In the genomic region with DNA sequence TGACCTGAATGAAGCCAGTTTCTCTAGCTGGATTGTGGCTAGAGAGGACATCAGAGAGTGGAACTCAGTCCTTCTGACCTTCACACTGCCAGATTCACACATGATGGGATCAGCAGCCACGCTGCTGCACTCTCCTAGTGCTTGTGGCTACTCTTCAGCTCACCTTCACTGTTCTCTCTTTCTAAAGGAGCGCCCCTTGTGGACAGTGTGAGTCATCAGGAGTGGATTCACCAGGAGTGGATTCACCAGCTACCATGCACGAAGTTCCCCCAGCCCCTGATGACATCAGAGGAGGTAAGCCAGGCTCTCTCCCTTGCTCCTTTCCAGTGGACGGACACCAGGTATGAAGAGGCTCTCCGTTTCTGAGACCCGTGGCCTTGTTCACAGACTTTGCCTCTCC, we compare ENCODE assay signal across 18 mouse cellular contexts. TPM values are rescaled to one million over a fixed set of nuclear protein-coding genes. Genes with fewer than 3 reads are reported as not detected.
DNase-seq lines count a peak whose midpoint lies in the region; ATAC-seq and TF ChIP-seq lines count a peak whose summit lies in the region.
"Had no signal": no experiment of that assay in that cellular context is flagged by ENCODE, and none has a peak within 500 bp of the region (broad histone marks: within the 10 kb centered on the region; RNA-seq: fewer than 3 reads in every experiment).

No protein-coding gene starts in this region.

- H3K4me3 ChIP-seq in heart, postnatal 0 days (ENCODE audit: low read depth, low read length) = no peak overlapping the region
- H3K4me3 ChIP-seq in lung, postnatal 0 days (ENCODE audit: low read depth, low read length) = no peak overlapping the region
- no peak overlapping the region for H3K4me3 ChIP-seq in small intestine, adult 2 months (ENCODE audit: low read depth, low read length)
- H3K4me3 ChIP-seq: embryonic facial prominence, embryonic 15.5 days; myocyte; stomach, embryonic 15.5 days had no signal

- no peak overlapping the region for H3K4me2 ChIP-seq in heart, postnatal 0 days (ENCODE audit: low read depth, low read length)
- no peak overlapping the region for H3K4me2 ChIP-seq in lung, postnatal 0 days (replicated peaks; ENCODE audit: low read depth, low read length)
- H3K4me2 ChIP-seq: embryonic facial prominence, embryonic 15.5 days; stomach, embryonic 15.5 days had no signal

- TF ChIP-seq CTCF in heart, postnatal 0 days (IDR thresholded peaks at IDR 0.05; ENCODE audit: low read depth) = 0 out of 2 replicates have a peak, but pooled peaks have one; percentile 4
- TF ChIP-seq CTCF in lung, postnatal 0 days (IDR thresholded peaks at IDR 0.05) = peak; percentile 46
- TF ChIP-seq CTCF in Patski (IDR thresholded peaks at IDR 0.05) = peak; percentile 53
- peak; percentile 34; the same call in 1 of the 2 replicates for TF ChIP-seq CTCF in small intestine, adult 2 months (IDR thresholded peaks at IDR 0.05; ENCODE audit: extremely low read depth, insufficient read length, insufficient replicate concordance, low read depth, low read length)

- POLR2A ChIA-PET in Patski (lab: Charles Lee) = no interaction called here

- DNase-seq in heart, postnatal 0 days (ENCODE audit: low spot score) = no peak
- no peak for DNase-seq in heart, postnatal 36 days
- DNase-seq in lung, postnatal 0 days (ENCODE audit: low spot score) = no peak
- DNase-seq in lung, postnatal 14 days = no peak
- no peak for DNase-seq in Patski (ENCODE audit: low read depth, low spot score)
- DNase-seq in urinary bladder, postnatal 36 days (ENCODE audit: low spot score in 2 of 2) = no peak
- DNase-seq: gastrocnemius, postnatal 14 days had no signal

- ATAC-seq in heart, postnatal 0 days (ENCODE audit: insufficient read depth, low read depth) = no peak
- ATAC-seq in lung, postnatal 0 days = no peak
- ATAC-seq in Patski = no peak
- ATAC-seq: forebrain, embryonic 16.5 days; inflammation-experienced regulatory T-cells, adult 6 months had no signal

- no peak overlapping the region for H3K27ac ChIP-seq in heart, postnatal 0 days (ENCODE audit: low read depth)
- no peak overlapping the region for H3K27ac ChIP-seq in lung, postnatal 0 days (ENCODE audit: low read length)
- H3K27ac ChIP-seq in small intestine, adult 2 months (ENCODE audit: insufficient read depth, low read depth, low read length) = no peak overlapping the region
- H3K27ac ChIP-seq: embryonic facial prominence, embryonic 15.5 days; macrophage; stomach, embryonic 15.5 days had no signal

- H3K4me1 ChIP-seq in heart, postnatal 0 days (ENCODE audit: control insufficient read depth, insufficient read depth) = no peaks in the 10 kb centered on the region
- H3K4me1 ChIP-seq in lung, postnatal 0 days (ENCODE audit: insufficient read depth, low read depth, low read length) = no peaks in the 10 kb centered on the region
- H3K4me1 ChIP-seq in small intestine, adult 2 months (ENCODE audit: control insufficient read depth, insufficient read depth, insufficient read length, low read length) = no peaks in the 10 kb centered on the region
- H3K4me1 ChIP-seq: embryonic facial prominence, embryonic 15.5 days; stomach, embryonic 15.5 days had no signal

- H3K9me3 ChIP-seq in heart, postnatal 0 days (replicated peaks; ENCODE audit: control insufficient read depth, low read length) = no peaks in the 10 kb centered on the region
- no peaks in the 10 kb centered on the region for H3K9me3 ChIP-seq in lung, postnatal 0 days (ENCODE audit: low read length)
- H3K9me3 ChIP-seq: embryonic facial prominence, embryonic 15.5 days; G1E; stomach, embryonic 15.5 days had no signal

- no peak for TF ChIP-seq POLR2A in small intestine, adult 2 months (IDR thresholded peaks at IDR 0.05; ENCODE audit: low read depth, low read length)

- H3K36me3 ChIP-seq in heart, postnatal 0 days (replicated peaks; ENCODE audit: control insufficient read depth, insufficient read depth, low read length) = peaks cover 96% of the 10 kb centered on the region
- peaks cover 61% of the 10 kb centered on the region for H3K36me3 ChIP-seq in lung, postnatal 0 days (ENCODE audit: insufficient read depth, low read length)
- H3K36me3 ChIP-seq in small intestine, adult 2 months (ENCODE audit: control insufficient read depth, insufficient read depth, low read length) = peaks cover 80% of the 10 kb centered on the region

- no peak for TF ChIP-seq EP300 in heart, postnatal 0 days (IDR thresholded peaks at IDR 0.05; ENCODE audit: low read depth)
- no peak for TF ChIP-seq EP300 in lung, postnatal 0 days (IDR thresholded peaks at IDR 0.05)

- in situ Hi-C loops in Patski (cut with MboI; ENCODE audit: low pct_unique_long_range_greater_than_20kb) = no loop called here

- CTCF ChIA-PET in Patski (lab: Charles Lee) = interaction anchor here (1.5 kb wide), 1 partner anchor 10 kb away, joined by 7 read pairs; no protein-coding TSS in a partner anchor

- H3K27me3 ChIP-seq in heart, postnatal 0 days (ENCODE audit: control insufficient read depth, insufficient read depth, low read length) = no peaks in the 10 kb centered on the region
- H3K27me3 ChIP-seq in lung, postnatal 0 days (replicated peaks; ENCODE audit: insufficient read depth, low read length) = no peaks in the 10 kb centered on the region
- H3K27me3 ChIP-seq in Patski = no peaks in the 10 kb centered on the region
- H3K27me3 ChIP-seq in small intestine, adult 2 months (ENCODE audit: control insufficient read depth, insufficient read depth, low read length) = no peaks in the 10 kb centered on the region
- H3K27me3 ChIP-seq: embryonic facial prominence, embryonic 15.5 days; stomach, embryonic 15.5 days had no signal

- intact Hi-C loops in heart, postnatal 36 days (cut with DNase I) = no loop called here

- 77% methylated on average over 6 of the region's 6 CpGs for whole genome bisulfite sequencing in heart, postnatal 0 days
- 77% methylated on average over 6 of the region's 6 CpGs for WGBS in lung, postnatal 0 days
- 86% methylated on average over 6 of the region's 6 CpGs for WGBS in small intestine, adult 2 months

- H3K9ac ChIP-seq in heart, postnatal 0 days (replicated peaks; ENCODE audit: low read depth, low read length) = no peak overlapping the region
- no peak overlapping the region for H3K9ac ChIP-seq in lung, postnatal 0 days (replicated peaks; ENCODE audit: low read depth)
- H3K9ac ChIP-seq: embryonic facial prominence, embryonic 15.5 days; stomach, embryonic 15.5 days had no signal

RNA-seq across cellular contexts. Expression of gene Tmem106a, which starts 5.9 kb away (rescaled TPM):
- total RNA-seq in heart, postnatal 0 days (2014; rRNA removed; ENCODE audit: low replicate concordance) = 2.7 and 8.3 TPM in 2 replicates
- 4.2 TPM in 2 replicates for polyA plus RNA-seq in heart, postnatal 0 days (2015; fragmentation: Nextera tagmentation; extraction: Ambion mirVana)
- total RNA-seq in heart, postnatal 36 days (2021) = 1 to 10 TPM; 3.6 to 4.7 TPM
- 7.6 TPM in 2 replicates for polyA plus RNA-seq in lung, postnatal 0 days (2015; fragmentation: Nextera tagmentation; extraction: Ambion mirVana)
- polyA plus RNA-seq in Patski (2021) = 12.5 TPM
- 57.2 and 171 TPM in 2 replicates for polyA plus RNA-seq in small intestine, adult 2 months (2012; rRNA removed)

RNA-seq across cellular contexts. Expression of gene Gm11634, which starts 22.9 kb away (rescaled TPM):
- not detected in 2 replicates for total RNA-seq in heart, postnatal 0 days (2014; rRNA removed; ENCODE audit: low replicate concordance)
- not detected in 2 replicates for polyA plus RNA-seq in heart, postnatal 0 days (2015; fragmentation: Nextera tagmentation; extraction: Ambion mirVana)
- not detected for total RNA-seq in heart, postnatal 36 days (2021)
- polyA plus RNA-seq in lung, postnatal 0 days (2015; fragmentation: Nextera tagmentation; extraction: Ambion mirVana) = not detected in 2 replicates
- not detected for polyA plus RNA-seq in Patski (2021)
- not detected in 2 replicates for polyA plus RNA-seq in small intestine, adult 2 months (2012; rRNA removed)
- total RNA-seq: G1E; gastrocnemius, postnatal 14 days; left cerebral cortex, postnatal 14 days; liver, adult 2 months had no signal
- polyA plus RNA-seq: embryonic facial prominence, embryonic 15.5 days; forebrain, embryonic 16.5 days; G1E; heart, embryonic 14.5 days; liver, adult 2 months; macrophage; myocyte; stomach, embryonic 15.5 days had no signal

RNA-seq across cellular contexts. Expression of gene Nbr1, which starts 24.2 kb away (rescaled TPM):
- total RNA-seq in heart, postnatal 0 days (2014; rRNA removed; ENCODE audit: low replicate concordance) = 101 and 157 TPM in 2 replicates
- polyA plus RNA-seq in heart, postnatal 0 days (2015; fragmentation: Nextera tagmentation; extraction: Ambion mirVana) = 45.1 and 47.2 TPM in 2 replicates
- total RNA-seq in heart, postnatal 36 days (2021) = 10 to 100 TPM; 94.3 to 99.5 TPM
- polyA plus RNA-seq in lung, postnatal 0 days (2015; fragmentation: Nextera tagmentation; extraction: Ambion mirVana) = 57.2 and 58.7 TPM in 2 replicates
- polyA plus RNA-seq in Patski (2021) = 120 TPM
- polyA plus RNA-seq in small intestine, adult 2 months (2012; rRNA removed) = 47.4 and 116 TPM in 2 replicates

RNA-seq across cellular contexts. Expression of gene Brca1, which starts 24.4 kb away (rescaled TPM):
- total RNA-seq in heart, postnatal 0 days (2014; rRNA removed; ENCODE audit: low replicate concordance) = 4.7 and 5.2 TPM in 2 replicates
- 0.94 and 1.9 TPM in 2 replicates for polyA plus RNA-seq in heart, postnatal 0 days (2015; fragmentation: Nextera tagmentation; extraction: Ambion mirVana)
- under 1 TPM; 0.31 to 0.51 TPM for total RNA-seq in heart, postnatal 36 days (2021)
- 0.42 and 1.5 TPM in 2 replicates for polyA plus RNA-seq in lung, postnatal 0 days (2015; fragmentation: Nextera tagmentation; extraction: Ambion mirVana)
- 9.4 TPM for polyA plus RNA-seq in Patski (2021)
- 0.24 and 1.0 TPM in 2 replicates for polyA plus RNA-seq in small intestine, adult 2 months (2012; rRNA removed)

RNA-seq across cellular contexts. Expression of gene Rdm1, which starts 50.9 kb away (rescaled TPM):
- 44.1 and 44.5 TPM in 2 replicates for total RNA-seq in heart, postnatal 0 days (2014; rRNA removed; ENCODE audit: low replicate concordance)
- polyA plus RNA-seq in heart, postnatal 0 days (2015; fragmentation: Nextera tagmentation; extraction: Ambion mirVana) = 38.1 and 40.4 TPM in 2 replicates
- total RNA-seq in heart, postnatal 36 days (2021) = 10 to 100 TPM; 41.6 to 47.3 TPM
- polyA plus RNA-seq in lung, postnatal 0 days (2015; fragmentation: Nextera tagmentation; extraction: Ambion mirVana) = 20.1 and 34.1 TPM in 2 replicates
- polyA plus RNA-seq in Patski (2021) = 18.0 TPM
- 6.3 and 12.4 TPM in 2 replicates for polyA plus RNA-seq in small intestine, adult 2 months (2012; rRNA removed)
